Mouse (Mus musculus) heart, postnatal 14 days (tissue): Measurements from ENCODE around the gene Zc3hav1l. TPM values are rescaled to one million over a fixed set of nuclear protein-coding genes. Genes with fewer than 3 reads are reported as not detected.

Source experiments
- DNase-seq, 2 experiments: peaks; one replicate each; pipeline ENCODE4 v3.0.0; 2021 to 2022
- intact Hi-C: fragments of 180-260 bp; cut with DNase I; formaldehyde crosslinking; loops from one replicate; pipeline ENCODE4 v1.15.1; 2025
- long read RNA-seq, 2 experiments: library from polyadenylated mRNA; stranded (forward); transcript quantifications; one replicate each; pipeline ENCODE4 v2.0.0; 2021
- total RNA-seq, 2 experiments: library from RNA; stranded (reverse); gene quantifications; 2 replicates each; pipeline ENCODE4 v1.2.3; 2021

Gene Zc3hav1l
- total RNA-seq = 1 to 10 TPM; 3.4 to 3.8 TPM
- long read RNA-seq, experiment 1 = 0 reads
- long read RNA-seq, experiment 2, full-length matches to known transcripts = 1 of 4 reads
- long read RNA-seq, experiment 2, partial matches to known transcripts = 3 of 4 reads
- long read RNA-seq, experiment 2, other reads (novel, unspliced or antisense) = 0 of 4 reads

GRCm38 (mm10) chr6:38298761-38299401, at the start of gene Zc3hav1l:
Gene Zc3hav1l, minus strand, starts transcription at chr6:38299259.
- intact Hi-C loops = loop anchor here (2.0 kb wide), 2 partner anchors 44 to 138 kb away; partner anchors contain the start of gene D630045J12Rik
- DNase-seq = peak; percentile 79 to 82

GRCm38 (mm10) chr6:38347875-38348274, 48.8 kb upstream of the Zc3hav1l start:
- no peak for DNase-seq
- intact Hi-C loops = no loop called here

- DNase-seq = peak; percentile 58 to 75
- intact Hi-C loops = no loop called here
Observed at GRCm38 (mm10) chr6:38345796-38346195, 46.7 kb upstream of the Zc3hav1l start.

- intact Hi-C loops = no loop called here
Observed at GRCm38 (mm10) chr6:38344006-38344670, 45.1 kb upstream of the Zc3hav1l start.

GRCm38 (mm10) chr6:38343581-38343980, 44.5 kb upstream of the Zc3hav1l start:
- intact Hi-C loops = no loop called here
- DNase-seq = no peak

More at GRCm38 (mm10) chr6:38344006-38344670, 45.1 kb upstream of the Zc3hav1l start:
- DNase-seq = no peak

- intact Hi-C loops = no loop called here
- DNase-seq = no peak
Observed at GRCm38 (mm10) chr6:38342666-38342992, 43.6 kb upstream of the Zc3hav1l start.

- intact Hi-C loops = no loop called here
- no peak for DNase-seq
Observed at GRCm38 (mm10) chr6:38341751-38342665, 42.9 kb upstream of the Zc3hav1l start.

- intact Hi-C loops = no loop called here
- no peak for DNase-seq
Observed at GRCm38 (mm10) chr6:38339078-38339477, 40.0 kb upstream of the Zc3hav1l start.

GRCm38 (mm10) chr6:38337951-38338350, 38.9 kb upstream of the Zc3hav1l start:
- peak; percentile 20 to 32 for DNase-seq
- intact Hi-C loops = no loop called here

GRCm38 (mm10) chr6:38337166-38337705, 38.2 kb upstream of the Zc3hav1l start:
- DNase-seq = no peak

GRCm38 (mm10) chr6:38335264-38335663, 36.2 kb upstream of the Zc3hav1l start:
- intact Hi-C loops = no loop called here
- DNase-seq = no peak

More at GRCm38 (mm10) chr6:38337166-38337705, 38.2 kb upstream of the Zc3hav1l start:
- intact Hi-C loops = no loop called here

GRCm38 (mm10) chr6:38326596-38326995, 27.5 kb upstream of the Zc3hav1l start:
- DNase-seq = peak; percentile 19 to 56
- intact Hi-C loops = loop anchor here (2.0 to 5.0 kb wide), 2 partner anchors 166 to 319 kb away; no protein-coding TSS in a partner anchor

- no peak for DNase-seq
- intact Hi-C loops = no loop called here
Observed at GRCm38 (mm10) chr6:38320621-38321020, 21.6 kb upstream of the Zc3hav1l start.

- no peak for DNase-seq
Observed at GRCm38 (mm10) chr6:38316050-38316449, 17.0 kb upstream of the Zc3hav1l start.

GRCm38 (mm10) chr6:38309741-38310140, 10.7 kb upstream of the Zc3hav1l start:
- DNase-seq = no peak
- intact Hi-C loops = no loop called here

More at GRCm38 (mm10) chr6:38316050-38316449, 17.0 kb upstream of the Zc3hav1l start:
- intact Hi-C loops = no loop called here

- no peak for DNase-seq
- intact Hi-C loops = no loop called here
Observed at GRCm38 (mm10) chr6:38304981-38305380, 5.9 kb upstream of the Zc3hav1l start.

- peak in 1 of 2 experiments; percentile 9 for DNase-seq
- intact Hi-C loops = loop anchor here (2.0 kb wide), 2 partner anchors 43 to 137 kb away; partner anchors contain the start of gene D630045J12Rik
Observed at GRCm38 (mm10) chr6:38298246-38298635, 818 bp downstream of the Zc3hav1l start.

- no peak for DNase-seq
- intact Hi-C loops = loop anchor here (2.0 kb wide), 2 partner anchors 43 to 137 kb away; partner anchors contain the start of gene D630045J12Rik
Observed at GRCm38 (mm10) chr6:38297580-38298245, 1.3 kb downstream of the Zc3hav1l start.

- DNase-seq = no peak
- intact Hi-C loops = no loop called here
Observed at GRCm38 (mm10) chr6:38293708-38294107, 5.4 kb downstream of the Zc3hav1l start.
